Mouse (Mus musculus) splenic B cell, adult 2 months (primary cell): ENCODE data around the gene 1700003E16Rik.
A peak's percentile ranks its signal among the peaks of the same experiment; 100 is the strongest.
"Not testable (repeated sequence)": the region's sequence is repeated elsewhere in the genome, so short reads cannot be mapped to it uniquely, and the experiment has no call there.

Source experiments
- DNase-seq: peaks from one replicate; pipeline ENCODE4 v3.0.0-alpha.2; 2011; ENCODE audit warnings: low read depth, low spot score
- H3K27me3 ChIP-seq: 2 replicates; pipeline ENCODE4 v1.6.1; 2012; ENCODE audit warnings: mild to moderate bottlenecking, low read length, moderate library complexity, mixed read lengths; ENCODE audit not compliant: control insufficient read depth, poor library complexity, insufficient read depth, severe bottlenecking
- H3K36me3 ChIP-seq: 2 replicates; pipeline ENCODE4 v1.6.1; 2012; ENCODE audit warnings: mild to moderate bottlenecking, low read length, moderate library complexity, mixed read lengths; ENCODE audit not compliant: control insufficient read depth, poor library complexity, insufficient read depth, severe bottlenecking

The 1700003E16Rik gene

DNA sequence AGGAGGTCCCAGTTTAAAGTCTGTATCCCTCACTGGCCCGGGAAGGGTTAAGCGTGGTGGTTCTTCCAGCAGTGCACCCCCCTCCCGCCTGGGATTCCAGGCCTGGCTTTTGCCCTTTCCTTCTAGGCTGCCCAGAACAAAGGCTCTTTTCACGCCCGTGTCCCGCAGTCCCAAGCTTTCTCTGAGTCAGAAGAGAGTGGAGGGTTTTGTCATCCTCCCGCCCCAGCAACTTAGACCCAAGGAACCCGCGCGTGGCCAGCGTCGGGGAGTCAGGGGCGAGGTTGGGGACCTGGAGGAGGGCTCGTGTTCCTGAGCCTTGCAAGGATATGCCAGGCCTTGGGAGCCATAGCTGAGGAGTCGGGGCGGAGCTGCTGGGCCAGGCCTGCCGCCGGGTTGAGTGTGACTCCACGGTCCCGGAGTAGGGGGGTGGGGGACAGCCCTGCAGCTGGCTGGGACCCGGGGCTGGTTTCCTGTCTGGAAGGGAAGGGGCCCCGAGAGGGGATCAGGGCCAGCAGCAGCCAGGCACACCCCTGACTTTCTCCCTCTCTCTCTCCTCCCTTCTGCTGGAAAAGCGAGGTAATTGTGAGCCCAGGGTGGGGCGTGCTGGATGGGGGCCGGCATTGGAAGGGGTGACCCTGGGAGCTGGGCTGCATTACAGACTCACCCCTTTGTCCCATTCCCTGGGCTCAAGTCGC lies 19.2 kb upstream of the 1700003E16Rik start:
- no peak for DNase-seq
- H3K27me3 ChIP-seq: peaks cover 2% of the 10 kb centered on the region
- no peaks in the 10 kb centered on the region for H3K36me3 ChIP-seq

DNA sequence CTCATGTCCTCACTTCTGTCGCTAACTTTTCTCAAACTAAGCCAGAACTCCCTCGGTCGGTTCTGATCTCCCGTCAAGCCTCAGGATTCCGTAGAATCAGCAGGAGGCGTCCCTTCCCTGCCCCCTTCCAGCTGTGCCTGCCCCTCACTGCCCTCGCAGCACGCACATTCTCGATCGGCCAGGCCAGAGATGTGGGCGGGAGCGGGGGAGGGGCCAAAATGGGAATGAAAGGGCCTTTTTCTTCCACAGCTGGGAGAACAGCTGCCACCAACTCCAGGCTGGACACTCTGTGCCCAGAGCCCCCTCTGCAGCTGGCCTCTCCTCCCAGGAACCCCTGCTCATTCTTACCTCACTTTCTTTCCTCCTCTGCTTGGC lies 18.6 kb upstream of the 1700003E16Rik start:
- peaks cover 2% of the 10 kb centered on the region for H3K27me3 ChIP-seq
- no peak for DNase-seq
- H3K36me3 ChIP-seq: no peaks in the 10 kb centered on the region

DNA sequence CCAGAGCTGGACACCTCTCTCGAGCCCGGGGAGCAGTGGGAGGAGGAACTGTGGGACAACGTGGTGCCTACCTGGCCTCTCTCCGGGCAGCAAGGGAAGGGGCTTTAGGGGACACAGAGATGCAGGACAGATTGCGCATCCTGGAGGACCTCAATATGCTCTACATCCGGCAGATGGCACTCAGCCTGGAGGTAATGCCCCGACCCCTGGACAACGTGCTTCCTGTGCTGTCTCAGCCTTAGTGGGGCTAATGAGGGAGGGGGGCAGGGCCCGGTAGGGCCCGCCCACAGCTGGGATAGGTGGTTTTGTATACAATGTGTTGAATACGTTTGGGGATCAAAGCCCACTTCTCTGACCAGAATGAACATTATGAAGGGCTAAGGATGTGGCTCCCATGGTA lies 18.1 kb upstream of the 1700003E16Rik start:
- no peak for DNase-seq

DNA sequence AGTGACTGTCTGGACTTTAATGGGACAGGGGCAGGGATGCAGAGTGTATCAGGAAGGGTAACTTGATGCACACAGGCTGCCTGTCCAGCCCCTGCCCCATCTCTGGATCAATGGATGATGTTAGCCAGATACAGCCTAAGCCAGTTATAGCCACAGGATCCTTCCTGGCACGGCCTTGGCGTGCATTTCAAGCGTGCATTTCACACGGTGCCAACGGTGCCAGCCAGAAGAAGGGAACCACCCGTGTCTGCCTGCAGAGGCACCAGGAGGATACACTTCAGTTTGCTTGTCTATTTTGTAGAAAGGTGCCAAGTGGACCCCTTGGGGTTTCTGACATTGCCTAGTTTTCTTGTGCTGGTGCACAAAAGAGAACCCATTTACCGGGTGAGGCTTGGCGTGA lies 16.2 kb upstream of the 1700003E16Rik start:
- DNase-seq: no peak

More for the DNA sequence above, 18.1 kb upstream of the 1700003E16Rik start:
- peaks cover 2% of the 10 kb centered on the region for H3K27me3 ChIP-seq
- no peaks in the 10 kb centered on the region for H3K36me3 ChIP-seq

DNA sequence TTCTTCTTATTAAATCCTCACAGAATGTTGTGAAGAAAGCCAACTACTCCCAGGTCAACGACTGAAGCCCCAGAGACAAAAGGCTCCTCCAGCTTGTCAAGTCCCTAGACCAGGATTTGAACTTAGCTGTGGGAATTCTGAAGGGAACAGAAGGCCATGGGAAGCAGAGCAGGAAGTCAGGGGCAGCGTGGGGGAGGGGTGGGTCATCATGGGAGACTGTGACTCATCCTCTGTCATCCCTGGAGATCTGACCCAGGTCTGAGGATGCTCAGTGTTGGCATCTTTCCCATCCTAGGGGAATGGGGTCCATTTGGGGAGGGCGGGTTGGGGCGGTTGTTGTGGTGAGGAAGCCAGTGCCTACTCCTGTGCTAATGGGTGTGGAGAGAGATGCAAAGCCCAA lies 14.6 kb upstream of the 1700003E16Rik start:
- Histone ChIP-seq H3K27me3 (no peaks in the 10 kb centered on the region; the same call in 1 of the 2 replicates), H3K36me3 (no peaks in the 10 kb centered on the region)
- DNase-seq: no peak

More for the DNA sequence above, 16.2 kb upstream of the 1700003E16Rik start:
- H3K27me3 ChIP-seq: peaks cover 2% of the 10 kb centered on the region
- H3K36me3 ChIP-seq: no peaks in the 10 kb centered on the region

DNA sequence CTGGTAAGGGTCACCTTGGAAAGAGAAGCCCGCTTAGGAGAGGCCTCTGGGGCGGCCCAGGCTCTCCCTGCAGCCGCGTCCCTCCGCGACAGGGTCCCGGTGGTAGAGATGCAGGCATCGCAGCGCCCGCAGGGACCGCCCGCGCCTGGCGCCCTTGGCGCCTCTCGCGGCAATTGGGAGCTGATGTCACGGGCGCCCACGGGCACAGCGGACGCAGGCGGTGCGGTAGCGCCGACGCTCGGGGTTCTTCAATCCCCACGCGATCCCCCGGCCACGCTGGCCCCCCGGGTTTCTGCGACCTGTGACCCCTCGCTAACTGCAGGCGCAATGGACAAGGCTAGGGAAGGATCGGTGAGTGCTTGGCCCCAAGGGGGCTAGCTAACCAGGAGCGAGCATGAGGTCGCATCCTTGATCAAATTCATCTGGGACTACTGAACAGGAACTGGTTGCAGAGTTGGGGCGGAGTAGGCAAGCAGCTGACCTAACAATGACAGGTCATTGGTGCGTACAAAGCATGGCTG lies 13.9 kb upstream of the 1700003E16Rik start:
- H3K36me3 ChIP-seq: no peaks in the 10 kb centered on the region
- H3K27me3 ChIP-seq: no peaks in the 10 kb centered on the region; the same call in 1 of the 2 replicates
- no peak for DNase-seq

DNA sequence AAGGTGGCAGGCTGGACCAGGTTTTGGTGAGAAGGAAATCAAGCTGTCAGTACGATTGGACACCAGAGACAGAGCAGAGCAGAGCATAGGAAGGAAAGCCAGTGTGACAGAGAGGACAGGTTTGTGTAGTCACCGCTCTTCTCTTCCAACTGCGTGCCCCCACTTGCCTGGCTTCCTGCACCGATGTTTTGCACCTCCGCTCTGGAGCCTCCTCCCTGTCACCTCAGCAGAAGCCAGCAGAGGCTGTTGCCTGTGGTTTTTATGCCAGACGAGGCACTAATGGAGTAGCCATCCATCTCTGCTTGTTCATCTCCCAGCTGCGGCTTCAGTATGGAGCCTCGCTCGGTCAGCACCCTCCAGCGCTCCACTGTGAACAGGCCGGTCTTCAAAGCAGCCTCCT lies 13.3 kb upstream of the 1700003E16Rik start:
- H3K36me3 ChIP-seq: no peaks in the 10 kb centered on the region
- no peaks in the 10 kb centered on the region; the same call in 1 of the 2 replicates for H3K27me3 ChIP-seq
- no peak for DNase-seq

DNA sequence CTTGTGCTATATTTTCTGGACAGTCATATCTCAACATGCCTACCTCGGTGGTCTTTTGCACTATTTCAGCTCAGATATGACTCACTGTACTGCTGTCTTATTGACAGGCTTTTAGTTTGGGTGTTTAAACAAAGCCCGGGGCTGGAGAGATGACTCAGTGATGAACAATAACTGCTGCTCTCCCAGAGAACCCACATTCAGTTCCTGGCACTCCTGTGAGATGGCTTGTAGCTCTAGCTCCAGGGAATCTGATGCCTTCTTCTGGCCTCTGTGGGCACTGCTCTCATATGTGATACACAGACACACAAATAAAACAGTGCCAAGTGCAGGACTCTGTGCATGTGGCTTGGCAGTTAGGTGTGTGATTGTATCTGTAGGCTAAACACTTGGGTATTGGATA lies 11.0 kb upstream of the 1700003E16Rik start:
- DNase-seq: no peak

DNA sequence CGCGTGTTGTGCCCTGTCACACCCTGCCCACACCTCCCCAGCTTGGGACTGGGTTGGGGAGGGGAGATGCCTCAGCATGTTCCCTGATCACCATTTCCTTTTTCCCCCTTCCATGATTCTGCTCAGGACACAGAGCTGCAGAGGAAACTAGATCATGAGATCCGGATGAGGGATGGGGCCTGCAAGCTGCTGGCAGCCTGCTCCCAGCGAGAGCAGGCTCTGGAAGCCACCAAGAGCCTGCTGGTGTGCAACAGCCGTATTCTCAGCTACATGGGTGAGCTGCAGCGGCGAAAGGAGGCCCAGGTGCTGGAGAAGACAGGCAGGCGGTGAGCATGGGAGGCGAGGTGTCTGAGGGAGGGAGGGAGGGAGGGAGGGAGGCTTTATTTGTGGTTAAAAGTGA lies 10.4 kb upstream of the 1700003E16Rik start:
- Histone ChIP-seq H3K27me3 (no peaks in the 10 kb centered on the region), H3K36me3 (no peaks in the 10 kb centered on the region)
- no peak for DNase-seq

More for the DNA sequence above, 11.0 kb upstream of the 1700003E16Rik start:
- Histone ChIP-seq H3K36me3 (no peaks in the 10 kb centered on the region), H3K27me3 (no peaks in the 10 kb centered on the region)

DNA sequence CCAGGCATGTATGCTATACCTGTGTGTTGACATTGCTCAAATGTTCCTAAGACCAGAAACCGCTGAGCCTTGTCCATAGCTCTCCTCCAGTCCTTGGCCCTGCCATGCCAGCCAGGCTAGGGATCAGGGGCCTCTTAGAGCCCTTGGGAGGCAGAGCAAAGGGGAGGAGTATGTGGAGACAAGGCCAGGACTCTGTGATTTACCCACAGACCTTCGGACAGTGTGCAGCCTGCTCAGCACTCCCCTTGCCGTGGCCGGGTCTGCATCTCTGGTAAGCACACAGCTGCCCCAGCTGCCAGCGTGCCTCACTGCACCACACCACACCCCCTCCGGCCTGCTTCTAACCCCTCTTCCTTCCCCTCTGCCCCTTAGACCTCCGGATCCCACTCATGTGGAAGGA lies 8.9 kb upstream of the 1700003E16Rik start:
- Histone ChIP-seq H3K36me3 (no peaks in the 10 kb centered on the region), H3K27me3 (no peaks in the 10 kb centered on the region)
- no peak for DNase-seq

DNA sequence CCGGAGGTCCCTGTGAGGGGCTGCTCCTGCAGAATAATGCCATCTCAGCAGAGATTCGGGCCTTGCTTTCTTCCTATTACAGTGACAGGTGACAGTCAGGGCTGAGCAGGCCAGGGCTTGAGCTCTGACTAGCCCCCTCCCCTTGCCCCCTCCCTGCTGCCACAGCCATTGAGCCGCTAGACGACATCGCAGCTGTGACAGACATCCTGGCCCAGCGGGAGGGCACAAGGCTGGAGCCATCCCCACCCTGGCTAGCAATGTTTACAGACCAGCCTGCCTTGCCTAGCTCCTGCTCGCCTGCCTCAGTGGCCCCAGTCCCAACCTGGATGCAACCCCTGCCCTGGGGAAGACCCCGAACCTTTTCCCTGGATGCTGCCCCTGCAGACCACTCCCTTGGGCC lies 4.5 kb upstream of the 1700003E16Rik start:
- H3K36me3 ChIP-seq: no peaks in the 10 kb centered on the region
- DNase-seq: no peak
- no peaks in the 10 kb centered on the region for H3K27me3 ChIP-seq

DNA sequence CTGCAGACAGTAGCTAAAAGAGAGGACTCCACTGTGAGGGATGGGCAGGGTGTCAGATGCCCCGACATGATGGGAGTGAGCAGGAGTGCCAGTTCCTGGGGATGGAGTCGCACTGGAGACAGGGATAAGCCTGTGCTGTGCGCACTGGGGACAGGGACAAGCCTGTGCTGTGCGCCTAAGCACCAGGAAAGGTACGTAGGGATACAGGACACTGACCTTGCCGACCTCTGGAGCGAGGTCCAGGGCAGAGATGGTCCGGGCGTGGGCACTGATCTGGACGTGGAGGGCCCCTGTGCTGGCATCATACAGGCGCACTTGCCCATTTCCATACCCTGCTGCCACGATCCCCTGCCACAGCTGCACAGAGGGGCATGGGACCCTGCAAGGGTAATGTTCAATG lies 3.2 kb upstream of the 1700003E16Rik start:
- Histone ChIP-seq H3K27me3 (no peaks in the 10 kb centered on the region), H3K36me3 (no peaks in the 10 kb centered on the region)
- DNase-seq: no peak

DNA sequence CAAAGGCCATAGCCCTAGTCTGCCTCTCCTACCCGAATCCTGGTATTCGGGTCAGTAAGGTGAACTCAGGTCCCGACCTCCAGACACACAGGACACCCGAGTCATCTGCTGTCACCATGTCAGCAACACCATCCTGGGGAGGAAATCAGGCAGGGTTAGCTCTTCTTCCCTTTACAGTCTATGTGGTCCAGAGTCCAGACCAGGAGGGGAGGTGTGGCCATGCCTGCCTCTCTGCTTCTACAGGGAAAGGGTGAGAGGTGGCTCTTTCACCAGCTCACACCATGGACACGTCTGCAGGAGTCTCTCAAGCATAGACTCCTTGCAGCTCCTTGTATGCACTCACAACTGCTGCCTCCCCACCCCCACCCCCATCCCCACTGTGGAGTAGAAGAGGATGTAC lies 2.7 kb upstream of the 1700003E16Rik start:
- H3K27me3 ChIP-seq: no peaks in the 10 kb centered on the region
- no peaks in the 10 kb centered on the region for H3K36me3 ChIP-seq
- no peak for DNase-seq

DNA sequence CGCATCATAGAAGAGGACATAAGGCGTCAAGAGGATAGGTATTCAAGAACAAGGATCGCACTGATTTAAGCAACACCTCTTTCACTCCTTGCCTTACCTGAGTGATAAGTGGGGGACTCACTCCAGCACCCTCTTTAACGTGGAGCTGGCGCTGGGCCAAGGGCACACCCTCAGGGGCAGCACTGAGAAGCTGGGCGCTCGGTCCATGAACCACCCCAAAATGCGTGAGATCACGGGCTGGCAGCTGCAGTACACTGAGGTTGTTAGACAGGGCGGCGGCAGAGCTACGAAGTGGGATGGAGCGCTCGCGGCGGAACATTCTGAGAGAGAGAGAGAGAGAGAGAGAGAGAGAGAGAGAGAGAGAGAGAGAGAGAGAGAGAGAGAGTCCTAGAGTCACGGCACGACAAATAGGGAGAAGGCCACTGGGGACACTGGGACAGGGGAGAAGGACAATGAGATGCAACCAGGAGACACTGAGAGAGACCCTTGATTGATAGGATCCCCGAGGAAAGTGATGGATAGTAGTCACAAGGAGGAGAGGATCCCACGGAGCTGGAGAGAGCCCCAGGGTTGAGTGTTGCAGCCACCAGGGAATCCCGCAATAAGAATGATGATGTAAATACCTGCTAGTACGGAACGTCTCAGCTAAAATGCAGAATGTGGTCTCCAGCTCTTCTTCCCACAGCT lies 509 bp upstream of the 1700003E16Rik start:
- no peaks in the 10 kb centered on the region for H3K36me3 ChIP-seq
- DNase-seq: peak; percentile 23
- no peaks in the 10 kb centered on the region for H3K27me3 ChIP-seq

DNA sequence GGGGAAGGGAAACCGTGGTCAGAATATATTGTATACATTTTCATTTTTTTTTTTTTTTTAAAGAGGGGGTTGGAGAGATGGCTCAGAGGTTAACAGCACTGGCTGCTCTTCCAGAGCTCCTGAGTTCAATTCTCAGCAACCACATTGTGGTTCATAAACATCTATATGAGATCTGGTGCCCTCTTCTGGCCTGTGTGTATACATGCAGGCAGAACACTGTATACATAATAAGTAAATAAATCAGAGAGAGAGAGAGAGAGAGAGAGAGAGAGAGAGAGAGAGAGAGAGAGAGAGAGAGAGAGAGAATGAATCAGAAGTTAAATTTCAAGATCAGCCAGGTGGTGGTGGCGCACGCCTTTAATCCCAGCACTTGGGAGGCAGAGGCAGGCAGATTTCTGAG lies 3.3 kb downstream of the 1700003E16Rik start:
- H3K36me3 ChIP-seq, H3K27me3 ChIP-seq: not testable (repeated sequence)
- DNase-seq: peak; percentile 79
